Mouse (Mus musculus) hindbrain, embryonic 10.5 days (tissue): ENCODE results near the gene Soat1. TPM values are rescaled to one million over a fixed set of nuclear protein-coding genes. Genes with fewer than 3 reads are reported as not detected.
"Not testable (repeated sequence)": the region's sequence is repeated elsewhere in the genome, so short reads cannot be mapped to it uniquely, and the experiment has no call there.

Source experiments
- DNase-seq: peaks from one replicate; pipeline ENCODE4 v3.0.0-alpha.2; 2017; ENCODE audit warnings: low spot score
- H3K27ac ChIP-seq: fragments of 300-500 bp; sonication (generic); 2 replicates; pipeline ENCODE4 v1.5.1; 2016; ENCODE audit warnings: mild to moderate bottlenecking, moderate library complexity
- H3K27me3 ChIP-seq: fragments of 300-500 bp; sonication (generic); 2 replicates; pipeline ENCODE4 v1.6.1; 2016; ENCODE audit warnings: mild to moderate bottlenecking; ENCODE audit not compliant: poor library complexity, insufficient read depth, severe bottlenecking
- H3K36me3 ChIP-seq: fragments of 300-500 bp; sonication (generic); 2 replicates; pipeline ENCODE4 v1.6.1; 2016; ENCODE audit warnings: mild to moderate bottlenecking, moderate library complexity
- H3K4me1 ChIP-seq: fragments of 300-500 bp; sonication (generic); replicated peaks from 2 replicates; pipeline ENCODE4 v1.6.1; 2016; ENCODE audit warnings: mild to moderate bottlenecking
- H3K4me3 ChIP-seq: fragments of 300-500 bp; sonication (generic); 2 replicates; pipeline ENCODE4 v1.5.1; 2016; ENCODE audit warnings: mild to moderate bottlenecking, moderate library complexity
- H3K9me3 ChIP-seq: fragments of 300-500 bp; sonication (generic); 2 replicates; pipeline ENCODE4 v1.6.1; 2016; ENCODE audit warnings: mild to moderate bottlenecking, moderate library complexity
- WGBS: fragments of 180-500 bp; shearing (Covaris S2); methylation state at CpG from one replicate; pipeline ENCODE4 v1.1.7; 2016; 5-methylcytosine and 5-hydroxymethylcytosine counted together
- polyA plus RNA-seq: library from polyadenylated mRNA; unstranded; fragments of >200 nt; fragmentation: Nextera tagmentation; extraction: Ambion mirVana; gene quantifications from 2 replicates; pipeline ENCODE4 v1.2.1, GENCODE M21; 2016

Gene Soat1
- polyA plus RNA-seq, 1 experiment from 2014 or later: 22.2 TPM

- Histone ChIP-seq H3K9me3 (no peaks in the 10 kb centered on the region), H3K4me1 (no peaks in the 10 kb centered on the region), H3K4me3 (no peak overlapping the region), H3K27ac (no peak overlapping the region), H3K36me3 (no peaks in the 10 kb centered on the region), H3K27me3 (no peaks in the 10 kb centered on the region)
- no peak for DNase-seq
- 32% methylated on average over 10 of the region's 10 CpGs for WGBS
Measured at GRCm38 (mm10) chr1:156403251-156403650, 70.9 kb downstream of the Soat1 start.

GRCm38 (mm10) chr1:156402491-156402890, 71.6 kb downstream of the Soat1 start:
- Histone ChIP-seq H3K4me3 (no peak overlapping the region), H3K27me3 (no peaks in the 10 kb centered on the region), H3K36me3 (no peaks in the 10 kb centered on the region), H3K9me3 (no peaks in the 10 kb centered on the region), H3K27ac (no peak overlapping the region), H3K4me1 (no peaks in the 10 kb centered on the region)
- DNase-seq: no peak
- 56% methylated on average over 2 of the region's 2 CpGs for WGBS

GRCm38 (mm10) chr1:156400159-156400558, 74.0 kb downstream of the Soat1 start:
- WGBS: 91% methylated on average over 3 of the region's 3 CpGs
- H3K27me3 ChIP-seq, DNase-seq, H3K27ac ChIP-seq, H3K4me3 ChIP-seq, H3K36me3 ChIP-seq, H3K9me3 ChIP-seq, H3K4me1 ChIP-seq: not testable (repeated sequence)

GRCm38 (mm10) chr1:156393148-156393547, 81.0 kb downstream of the Soat1 start:
- Histone ChIP-seq H3K4me1 (no peaks in the 10 kb centered on the region), H3K9me3 (no peaks in the 10 kb centered on the region), H3K4me3 (no peak overlapping the region), H3K27ac (no peak overlapping the region), H3K27me3 (no peaks in the 10 kb centered on the region), H3K36me3 (no peaks in the 10 kb centered on the region)
- WGBS: 84% methylated on average over 4 of the region's 4 CpGs
- no peak for DNase-seq

- 76% methylated on average over 3 of the region's 3 CpGs for WGBS
- H3K36me3 ChIP-seq: no peaks in the 10 kb centered on the region
- no peaks in the 10 kb centered on the region for H3K4me1 ChIP-seq
- H3K27ac ChIP-seq: no peak overlapping the region
- no peaks in the 10 kb centered on the region for H3K9me3 ChIP-seq
- no peak overlapping the region for H3K4me3 ChIP-seq
- no peak for DNase-seq
- H3K27me3 ChIP-seq: no peaks in the 10 kb centered on the region
Measured at GRCm38 (mm10) chr1:156386880-156387279, 87.3 kb downstream of the Soat1 start.

GRCm38 (mm10) chr1:156386232-156386631, 87.9 kb downstream of the Soat1 start:
- WGBS: 94% methylated on average over 4 of the region's 4 CpGs
- H3K27ac ChIP-seq: no peak overlapping the region
- H3K4me3 ChIP-seq: no peak overlapping the region
- H3K27me3 ChIP-seq: no peaks in the 10 kb centered on the region
- H3K36me3 ChIP-seq: no peaks in the 10 kb centered on the region
- no peak for DNase-seq
- no peaks in the 10 kb centered on the region for H3K4me1 ChIP-seq
- H3K9me3 ChIP-seq: no peaks in the 10 kb centered on the region

GRCm38 (mm10) chr1:156381217-156381616, 92.9 kb downstream of the Soat1 start:
- no peak for DNase-seq
- H3K27me3 ChIP-seq: no peaks in the 10 kb centered on the region
- no peaks in the 10 kb centered on the region for H3K4me1 ChIP-seq
- no peak overlapping the region for H3K27ac ChIP-seq
- H3K4me3 ChIP-seq: no peak overlapping the region
- no peaks in the 10 kb centered on the region for H3K9me3 ChIP-seq
- H3K36me3 ChIP-seq: no peaks in the 10 kb centered on the region
- 85% methylated on average over 3 of the region's 3 CpGs for WGBS

Other genes starting within 250 kb of the Soat1 start
- gene Tdrd5, start 170.7 kb downstream of the Soat1 start, polyA plus RNA-seq: 0.22 TPM in 1 of 2 replicates, not detected in the other
- not detected in 2 replicates for gene Nphs2, start 163.6 kb downstream of the Soat1 start, polyA plus RNA-seq
- gene Gm2000, start 108.3 kb downstream of the Soat1 start, polyA plus RNA-seq: 882 and 901 TPM in 2 replicates
- 0.05 and 0.85 TPM in 2 replicates for gene Axdnd1, start 53.2 kb downstream of the Soat1 start, polyA plus RNA-seq
- gene Gm10031, start 49.7 kb upstream of the Soat1 start, polyA plus RNA-seq: 0.35 and 0.54 TPM in 2 replicates
- gene Abl2, start 84.5 kb upstream of the Soat1 start, polyA plus RNA-seq: 5.1 and 5.3 TPM in 2 replicates
- gene Tor3a, start 200.0 kb upstream of the Soat1 start, polyA plus RNA-seq: 7.2 and 7.5 TPM in 2 replicates
- 19.4 and 19.9 TPM in 2 replicates for gene Fam20b, start 244.8 kb upstream of the Soat1 start, polyA plus RNA-seq